Mouse (Mus musculus): ENCODE results near the gene Polr3gl.

- TF ChIP-seq POLR2A (IDR thresholded peaks at IDR 0.05; ENCODE audit: control insufficient read depth, low read depth, low read length), result no peak
- no peak for TF ChIP-seq CTCF (IDR thresholded peaks at IDR 0.05; ENCODE audit: control insufficient read depth, insufficient read depth, insufficient replicate concordance, low read depth, low read length)
Measured at GRCm38 (mm10) chr3:96576005-96576658, 17.8 kb downstream of the Polr3gl start.

All from testis, adult 2 months (tissue).